Mouse (Mus musculus) testis, postnatal 14 days (tissue): ENCODE measurements around the gene Pid1.

Experiments
- DNase-seq: peaks from one replicate; pipeline ENCODE4 v3.0.0; 2021; ENCODE audit warnings: low spot score

Gene Pid1

GRCm38 (mm10) chr1:84186756-84187437 is 177.1 kb downstream of the Pid1 start:
- no peak for DNase-seq

- DNase-seq = no peak
Observed at GRCm38 (mm10) chr1:84177696-84178095, 186.3 kb downstream of the Pid1 start.

- no peak for DNase-seq
Observed at GRCm38 (mm10) chr1:84177033-84177432, 186.9 kb downstream of the Pid1 start.

GRCm38 (mm10) chr1:84172941-84173340 is 191.0 kb downstream of the Pid1 start:
- no peak for DNase-seq

GRCm38 (mm10) chr1:84157790-84158189 is 206.2 kb downstream of the Pid1 start:
- DNase-seq = no peak

GRCm38 (mm10) chr1:84155585-84155930 is 208.4 kb downstream of the Pid1 start:
- no peak for DNase-seq

- no peak for DNase-seq
Observed at GRCm38 (mm10) chr1:84154725-84155584, 209.0 kb downstream of the Pid1 start.

GRCm38 (mm10) chr1:84153943-84154342 is 210.0 kb downstream of the Pid1 start:
- DNase-seq = no peak

- no peak for DNase-seq
Observed at GRCm38 (mm10) chr1:84141561-84141960, 222.4 kb downstream of the Pid1 start.

GRCm38 (mm10) chr1:84132451-84132850 is 231.5 kb downstream of the Pid1 start:
- no peak for DNase-seq

- DNase-seq = no peak
Observed at GRCm38 (mm10) chr1:84131799-84132198, 232.2 kb downstream of the Pid1 start.

- no peak for DNase-seq
Observed at GRCm38 (mm10) chr1:84128510-84128909, 235.5 kb downstream of the Pid1 start.

GRCm38 (mm10) chr1:84119306-84119705 is 244.7 kb downstream of the Pid1 start:
- no peak for DNase-seq

GRCm38 (mm10) chr1:84106756-84107155 is 257.2 kb downstream of the Pid1 start:
- no peak for DNase-seq

GRCm38 (mm10) chr1:84102052-84102451 is 261.9 kb downstream of the Pid1 start:
- no peak for DNase-seq

GRCm38 (mm10) chr1:84097398-84097797 is 266.6 kb downstream of the Pid1 start:
- no peak for DNase-seq

GRCm38 (mm10) chr1:84093291-84093690 is 270.7 kb downstream of the Pid1 start:
- no peak for DNase-seq

- DNase-seq = no peak
Observed at GRCm38 (mm10) chr1:84089664-84090063, 274.3 kb downstream of the Pid1 start.

- DNase-seq = no peak
Observed at GRCm38 (mm10) chr1:84087957-84088356, 276.0 kb downstream of the Pid1 start.

GRCm38 (mm10) chr1:84087325-84087724 is 276.7 kb downstream of the Pid1 start:
- no peak for DNase-seq

- no peak for DNase-seq
Observed at GRCm38 (mm10) chr1:84086486-84086885, 277.5 kb downstream of the Pid1 start.

GRCm38 (mm10) chr1:84085361-84085760 is 278.6 kb downstream of the Pid1 start:
- DNase-seq = no peak

GRCm38 (mm10) chr1:84079566-84079965 is 284.4 kb downstream of the Pid1 start:
- no peak for DNase-seq

- DNase-seq = no peak
Observed at GRCm38 (mm10) chr1:84077023-84077422, 287.0 kb downstream of the Pid1 start.
